Comparison of ENCODE assay signal across 10 mouse cellular contexts in the genomic region with DNA sequence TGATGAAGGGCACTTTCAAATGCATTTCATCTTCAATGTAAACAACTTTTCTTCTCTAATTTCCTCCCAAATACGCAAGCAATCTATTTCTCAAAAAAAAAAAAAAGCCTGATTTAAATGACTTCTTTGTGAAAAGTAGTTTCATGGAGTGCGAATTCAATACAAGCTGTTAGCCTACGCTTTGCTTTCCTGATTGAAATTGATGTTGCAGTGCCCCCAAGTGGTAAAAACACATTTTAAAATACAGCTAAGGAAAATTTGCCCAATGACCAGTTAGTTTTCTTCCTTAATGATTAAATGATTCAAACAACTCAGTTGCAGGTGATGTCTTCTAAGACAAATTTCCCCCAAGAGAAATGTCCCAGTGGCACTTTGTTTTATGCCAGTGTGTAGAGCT. TPM values are rescaled to one million over a fixed set of nuclear protein-coding genes. Genes with fewer than 3 reads are reported as not detected.
DNase-seq lines count a peak whose midpoint lies in the region; ATAC-seq and TF ChIP-seq lines count a peak whose summit lies in the region.
"Had no signal": no experiment of that assay in that cellular context is flagged by ENCODE, and none has a peak within 500 bp of the region (broad histone marks: within the 10 kb centered on the region; RNA-seq: fewer than 3 reads in every experiment).

No protein-coding gene starts in this region.

- TF ChIP-seq CTCF in kidney, postnatal 0 days (IDR thresholded peaks at IDR 0.05; ENCODE audit: low read depth), result peak; percentile 67

- intact Hi-C loops in left cerebral cortex, postnatal 4 days (cut with DNase I), result loop anchor here (5.0 kb wide), 1 partner anchor 1151 kb away; no protein-coding TSS in a partner anchor

- peak; percentile 20 for DNase-seq in adrenal gland, postnatal 14 days
- no peak for DNase-seq in adrenal gland, adult 2 months
- DNase-seq in kidney, postnatal 0 days (ENCODE audit: low spot score), result peak; percentile 44
- DNase-seq in 416B (ENCODE audit: low read depth), result peak; percentile 54
- DNase-seq in embryo, embryonic 10.5 days (ENCODE audit: low spot score), result peak; percentile 61
- DNase-seq in urinary bladder, postnatal 10 days (ENCODE audit: low spot score), result no peak
- DNase-seq in left cerebral cortex, postnatal 4 days, result no peak
- DNase-seq: liver, embryonic 13.5 days had no signal

- H3K4me2 ChIP-seq in kidney, postnatal 0 days (ENCODE audit: low read length), result no peak overlapping the region
- H3K4me2 ChIP-seq in kidney, embryonic 15.5 days, result no peak overlapping the region
- H3K4me2 ChIP-seq: liver, embryonic 13.5 days; stomach, embryonic 15.5 days had no signal

- WGBS in kidney, postnatal 0 days, result 40% methylated on average over 3 of the region's 3 CpGs
- 42% methylated on average over 3 of the region's 3 CpGs for whole genome bisulfite sequencing in kidney, embryonic 15.5 days

- H3K27ac ChIP-seq in kidney, postnatal 0 days, result no peak overlapping the region
- no peak overlapping the region for H3K27ac ChIP-seq in kidney, embryonic 15.5 days
- H3K27ac ChIP-seq: liver, embryonic 13.5 days; stomach, embryonic 15.5 days had no signal

- H3K9ac ChIP-seq in kidney, postnatal 0 days (ENCODE audit: low read depth, low read length), result no peak overlapping the region
- H3K9ac ChIP-seq in kidney, embryonic 15.5 days, result no peak overlapping the region
- H3K9ac ChIP-seq: liver, embryonic 13.5 days; stomach, embryonic 15.5 days had no signal

- no peaks in the 10 kb centered on the region for H3K27me3 ChIP-seq in kidney, postnatal 0 days (ENCODE audit: insufficient read depth, low read length)
- no peaks in the 10 kb centered on the region for H3K27me3 ChIP-seq in kidney, embryonic 15.5 days
- H3K27me3 ChIP-seq: liver, embryonic 13.5 days; stomach, embryonic 15.5 days had no signal

- H3K4me3 ChIP-seq in kidney, postnatal 0 days (replicated peaks; ENCODE audit: low read depth, low read length), result no peak overlapping the region
- no peak overlapping the region for H3K4me3 ChIP-seq in kidney, embryonic 15.5 days (replicated peaks)
- H3K4me3 ChIP-seq: liver, embryonic 13.5 days; stomach, embryonic 15.5 days had no signal

- H3K36me3 ChIP-seq in kidney, postnatal 0 days (ENCODE audit: insufficient read depth, low read length), result no peaks in the 10 kb centered on the region
- H3K36me3 ChIP-seq in kidney, embryonic 15.5 days, result no peaks in the 10 kb centered on the region
- H3K36me3 ChIP-seq: liver, embryonic 13.5 days; stomach, embryonic 15.5 days had no signal

- H3K9me3 ChIP-seq in kidney, postnatal 0 days (replicated peaks; ENCODE audit: low read length), result no peaks in the 10 kb centered on the region
- no peaks in the 10 kb centered on the region for H3K9me3 ChIP-seq in kidney, embryonic 15.5 days (replicated peaks)
- H3K9me3 ChIP-seq: liver, embryonic 13.5 days; stomach, embryonic 15.5 days had no signal

- ATAC-seq in kidney, postnatal 0 days (replicated peaks; ENCODE audit: low FRiP score, low read depth), result no peak
- ATAC-seq in kidney, embryonic 15.5 days (replicated peaks; ENCODE audit: low FRiP score), result no peak

- no peaks in the 10 kb centered on the region for H3K4me1 ChIP-seq in kidney, postnatal 0 days (replicated peaks; ENCODE audit: insufficient read depth, low read length)
- H3K4me1 ChIP-seq in kidney, embryonic 15.5 days, result no peaks in the 10 kb centered on the region
- H3K4me1 ChIP-seq: liver, embryonic 13.5 days; stomach, embryonic 15.5 days had no signal

RNA-seq across cellular contexts. Expression of a gene that starts 37.3 kb away (rescaled TPM):
- total RNA-seq in adrenal gland, postnatal 14 days (2021), result 66.4 and 69.9 TPM in 2 replicates
- 10 to 100 TPM; 46.1 to 46.4 TPM for total RNA-seq in adrenal gland, adult 2 months (2021)
- polyA plus RNA-seq in adrenal gland, adult 2 months (2012; rRNA removed), result 0.76 and 1.2 TPM in 2 replicates
- 61.5 and 68.6 TPM in 2 replicates for polyA plus RNA-seq in kidney, postnatal 0 days (2015; fragmentation: Nextera tagmentation; extraction: Ambion mirVana)
- 57.6 and 62.9 TPM in 2 replicates for polyA plus RNA-seq in kidney, embryonic 15.5 days (2015; fragmentation: Nextera tagmentation; extraction: Ambion mirVana)
- total RNA-seq in left cerebral cortex, postnatal 4 days (2021), result 1 to 10 TPM; 4.6 to 6.3 TPM

RNA-seq across cellular contexts. Expression of a gene that starts 58.2 kb away (rescaled TPM):
- not detected in 2 replicates for total RNA-seq in adrenal gland, postnatal 14 days (2021)
- total RNA-seq in adrenal gland, adult 2 months (2021), result not detected
- polyA plus RNA-seq in adrenal gland, adult 2 months (2012; rRNA removed), result not detected in 2 replicates
- not detected in 2 replicates for polyA plus RNA-seq in kidney, postnatal 0 days (2015; fragmentation: Nextera tagmentation; extraction: Ambion mirVana)
- not detected in 2 replicates for polyA plus RNA-seq in kidney, embryonic 15.5 days (2015; fragmentation: Nextera tagmentation; extraction: Ambion mirVana)
- total RNA-seq in left cerebral cortex, postnatal 4 days (2021), result not detected
- polyA plus RNA-seq: liver, embryonic 13.5 days; stomach, embryonic 15.5 days had no signal

Comparison
In these comparisons a context has a peak if more than half of its experiments do, and no peak if none do; other contexts are left out.
1. DNase-seq: peak in adrenal gland, postnatal 14 days (single experiment), kidney, postnatal 0 days (single experiment), 416B (single experiment) and embryo, embryonic 10.5 days (single experiment); none in adrenal gland, adult 2 months (single experiment), urinary bladder, postnatal 10 days (single experiment) and left cerebral cortex, postnatal 4 days (single experiment).